Mouse (Mus musculus): Measurements from ENCODE around the gene Atp2b4. TPM values are rescaled to one million over a fixed set of nuclear protein-coding genes. Genes with fewer than 3 reads are reported as not detected.

Gene Atp2b4
- polyA plus RNA-seq, 1 experiment from 2014 or later: 27.5 TPM

- 7% methylated on average over 9 of the region's 9 CpGs for WGBS (ENCODE audit: insufficient replicate concordance)
- peak; percentile 76 for DNase-seq
- H3K27me3 ChIP-seq: no peaks in the 10 kb centered on the region
- no peaks in the 10 kb centered on the region for H3K9me3 ChIP-seq (replicated peaks)
- H3K4me1 ChIP-seq (replicated peaks): peaks cover 86% of the 10 kb centered on the region
- H3K4me2 ChIP-seq: peak overlapping the region; percentile 95
- peak overlapping the region; percentile 97 for H3K9ac ChIP-seq
- ATAC-seq (ENCODE audit: low read depth): peak; percentile 84
- peaks cover 36% of the 10 kb centered on the region for H3K36me3 ChIP-seq
- H3K4me3 ChIP-seq (replicated peaks): peak overlapping the region; percentile 92
- H3K27ac ChIP-seq: peak overlapping the region; percentile 99
Observed at GRCm38 (mm10) chr1:133797979-133798820, 2.6 kb downstream of the Atp2b4 start.

- 32% methylated on average over 1 of the region's 1 CpGs for WGBS (ENCODE audit: insufficient replicate concordance)
- peak overlapping the region; percentile 97 for H3K9ac ChIP-seq
- peak overlapping the region; percentile 99 for H3K27ac ChIP-seq
Observed at GRCm38 (mm10) chr1:133797327-133797978, 3.4 kb downstream of the Atp2b4 start.

GRCm38 (mm10) chr1:133793646-133794045 is 7.2 kb downstream of the Atp2b4 start:
- H3K27ac ChIP-seq: peak overlapping the region; percentile 68
- no peak overlapping the region for H3K4me2 ChIP-seq
- peaks cover 81% of the 10 kb centered on the region for H3K36me3 ChIP-seq
- H3K27me3 ChIP-seq: no peaks in the 10 kb centered on the region
- no peaks in the 10 kb centered on the region for H3K9me3 ChIP-seq (replicated peaks)
- H3K9ac ChIP-seq: no peak overlapping the region
- 54% methylated on average over 1 of the region's 1 CpGs for WGBS (ENCODE audit: insufficient replicate concordance)
- DNase-seq (no peak), ATAC-seq (ENCODE audit: low read depth) (no peak)
- H3K4me1 ChIP-seq (replicated peaks): peaks cover 89% of the 10 kb centered on the region
- H3K4me3 ChIP-seq (replicated peaks): no peak overlapping the region

More at GRCm38 (mm10) chr1:133797327-133797978, 3.4 kb downstream of the Atp2b4 start:
- ATAC-seq (ENCODE audit: low read depth) (peak; percentile 62), DNase-seq (peak; percentile 74)
- peak overlapping the region; percentile 95 for H3K4me2 ChIP-seq
- H3K36me3 ChIP-seq: peaks cover 43% of the 10 kb centered on the region
- H3K27me3 ChIP-seq: no peaks in the 10 kb centered on the region
- H3K4me3 ChIP-seq (replicated peaks): peak overlapping the region; percentile 92
- H3K9me3 ChIP-seq (replicated peaks): no peaks in the 10 kb centered on the region
- H3K4me1 ChIP-seq (replicated peaks): peaks cover 83% of the 10 kb centered on the region

- no peak for DNase-seq
- Histone ChIP-seq H3K4me1 (replicated peaks) (peaks cover 85% of the 10 kb centered on the region), H3K4me2 (no peak overlapping the region), H3K27me3 (no peaks in the 10 kb centered on the region), H3K36me3 (peaks cover 94% of the 10 kb centered on the region), H3K27ac (no peak overlapping the region), H3K9me3 (replicated peaks) (no peaks in the 10 kb centered on the region), H3K9ac (no peak overlapping the region), H3K4me3 (replicated peaks) (no peak overlapping the region)
- ATAC-seq (ENCODE audit: low read depth): no peak
- WGBS (ENCODE audit: insufficient replicate concordance): 80% methylated on average over 4 of the region's 4 CpGs
Observed at GRCm38 (mm10) chr1:133790011-133790410, 10.8 kb downstream of the Atp2b4 start.

- peak overlapping the region; percentile 70 for H3K27ac ChIP-seq
- no peak overlapping the region for H3K4me3 ChIP-seq (replicated peaks)
- DNase-seq (no peak), ATAC-seq (ENCODE audit: low read depth) (no peak)
- H3K4me2 ChIP-seq: no peak overlapping the region
- H3K27me3 ChIP-seq: no peaks in the 10 kb centered on the region
- peaks cover 94% of the 10 kb centered on the region for H3K36me3 ChIP-seq
- WGBS (ENCODE audit: insufficient replicate concordance): 81% methylated on average over 5 of the region's 5 CpGs
- H3K9ac ChIP-seq: peak overlapping the region; percentile 33; the same call in 1 of the 2 replicates
- peaks cover 76% of the 10 kb centered on the region for H3K4me1 ChIP-seq (replicated peaks)
- no peaks in the 10 kb centered on the region for H3K9me3 ChIP-seq (replicated peaks)
Observed at GRCm38 (mm10) chr1:133788864-133789263, 12.0 kb downstream of the Atp2b4 start.

GRCm38 (mm10) chr1:133787500-133788210 is 13.2 kb downstream of the Atp2b4 start:
- peaks cover 92% of the 10 kb centered on the region for H3K36me3 ChIP-seq

GRCm38 (mm10) chr1:133784621-133785020 is 16.2 kb downstream of the Atp2b4 start:
- H3K4me3 ChIP-seq (replicated peaks): no peak overlapping the region
- DNase-seq (no peak), ATAC-seq (ENCODE audit: low read depth) (no peak)
- no peaks in the 10 kb centered on the region for H3K27me3 ChIP-seq
- H3K4me2 ChIP-seq: no peak overlapping the region
- H3K27ac ChIP-seq: peak overlapping the region; percentile 35
- H3K4me1 ChIP-seq (replicated peaks): peaks cover 65% of the 10 kb centered on the region
- no peaks in the 10 kb centered on the region for H3K9me3 ChIP-seq (replicated peaks)
- no peak overlapping the region for H3K9ac ChIP-seq
- WGBS (ENCODE audit: insufficient replicate concordance): 83% methylated on average over 3 of the region's 3 CpGs
- peaks cover 84% of the 10 kb centered on the region for H3K36me3 ChIP-seq

More at GRCm38 (mm10) chr1:133787500-133788210, 13.2 kb downstream of the Atp2b4 start:
- H3K4me3 ChIP-seq (replicated peaks): no peak overlapping the region
- H3K9ac ChIP-seq: peak overlapping the region; percentile 33; the same call in 1 of the 2 replicates
- H3K27ac ChIP-seq: peak overlapping the region; percentile 70
- peaks cover 67% of the 10 kb centered on the region for H3K4me1 ChIP-seq (replicated peaks)
- 0 out of 2 replicates have a peak, but pooled peaks have one; percentile 13 for ATAC-seq (ENCODE audit: low read depth)
- H3K9me3 ChIP-seq (replicated peaks): no peaks in the 10 kb centered on the region
- no peaks in the 10 kb centered on the region for H3K27me3 ChIP-seq
- 55% methylated on average over 10 of the region's 10 CpGs for WGBS (ENCODE audit: insufficient replicate concordance)
- no peak overlapping the region for H3K4me2 ChIP-seq
- DNase-seq: no peak

GRCm38 (mm10) chr1:133781531-133781930 is 19.3 kb downstream of the Atp2b4 start:
- Histone ChIP-seq H3K27me3 (no peaks in the 10 kb centered on the region), H3K9me3 (replicated peaks) (no peaks in the 10 kb centered on the region), H3K9ac (no peak overlapping the region), H3K36me3 (peaks cover 84% of the 10 kb centered on the region), H3K27ac (0 out of 2 replicates have a peak overlapping the region, but pooled peaks have one; percentile 29), H3K4me1 (replicated peaks) (peaks cover 56% of the 10 kb centered on the region), H3K4me2 (no peak overlapping the region), H3K4me3 (replicated peaks) (no peak overlapping the region)
- no peak for DNase-seq
- 55% methylated on average over 3 of the region's 3 CpGs for WGBS (ENCODE audit: insufficient replicate concordance)
- no peak for ATAC-seq (ENCODE audit: low read depth)

GRCm38 (mm10) chr1:133779043-133779442 is 21.8 kb downstream of the Atp2b4 start:
- H3K27ac ChIP-seq: no peak overlapping the region
- H3K36me3 ChIP-seq: peaks cover 66% of the 10 kb centered on the region
- DNase-seq (no peak), ATAC-seq (ENCODE audit: low read depth) (no peak)
- H3K9me3 ChIP-seq (replicated peaks): no peaks in the 10 kb centered on the region
- 80% methylated on average over 1 of the region's 1 CpGs for WGBS (ENCODE audit: insufficient replicate concordance)
- H3K4me1 ChIP-seq (replicated peaks): peaks cover 44% of the 10 kb centered on the region
- H3K27me3 ChIP-seq: no peaks in the 10 kb centered on the region
- no peak overlapping the region for H3K9ac ChIP-seq
- H3K4me2 ChIP-seq: no peak overlapping the region
- no peak overlapping the region for H3K4me3 ChIP-seq (replicated peaks)

- H3K27me3 ChIP-seq: no peaks in the 10 kb centered on the region
- no peak overlapping the region for H3K27ac ChIP-seq
- no peak overlapping the region for H3K9ac ChIP-seq
- peaks cover 52% of the 10 kb centered on the region for H3K4me1 ChIP-seq (replicated peaks)
- 68% methylated on average over 15 of the region's 15 CpGs for WGBS (ENCODE audit: insufficient replicate concordance)
- H3K9me3 ChIP-seq (replicated peaks): no peaks in the 10 kb centered on the region
- no peak for DNase-seq
- ATAC-seq (ENCODE audit: low read depth): peak; percentile 45
- no peak overlapping the region for H3K4me2 ChIP-seq
- no peak overlapping the region for H3K4me3 ChIP-seq (replicated peaks)
- H3K36me3 ChIP-seq: peaks cover 69% of the 10 kb centered on the region
Observed at GRCm38 (mm10) chr1:133777651-133778231, 23.1 kb downstream of the Atp2b4 start.

All from liver, embryonic 13.5 days (tissue).